Mouse (Mus musculus): ENCODE data around the gene Mical2. TPM values are rescaled to one million over a fixed set of nuclear protein-coding genes. Genes with fewer than 3 reads are reported as not detected.

Gene Mical2
- polyA plus RNA-seq, 1 experiment from 2014 or later = 2.7 TPM

DNA sequence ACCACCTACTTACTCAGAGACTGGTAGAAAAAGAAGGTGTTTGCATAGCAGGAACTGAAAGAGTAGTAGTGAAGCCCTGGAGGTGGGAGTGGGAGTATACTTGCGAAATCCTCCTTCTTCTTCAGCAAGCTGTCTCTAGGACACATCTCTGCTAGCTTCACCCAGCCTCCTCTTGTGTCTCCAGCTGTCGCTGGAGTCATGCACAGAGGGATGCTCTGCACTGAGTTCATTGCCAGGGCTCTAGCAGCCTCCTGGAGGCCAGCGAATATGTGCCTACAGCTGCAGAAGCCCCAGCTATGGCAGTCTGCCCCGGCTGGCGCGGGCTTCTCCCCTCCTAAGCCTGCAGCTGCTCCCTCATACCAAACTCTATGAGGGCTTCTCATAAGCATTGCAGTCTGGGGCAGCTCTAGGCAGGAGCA, 110.6 kb downstream of the Mical2 start:
- H3K36me3 ChIP-seq (replicated peaks; ENCODE audit: insufficient read depth, low read length) = no peaks in the 10 kb centered on the region
- TF ChIP-seq CTCF (IDR thresholded peaks at IDR 0.05; ENCODE audit: low read depth) (no peak), EP300 (IDR thresholded peaks at IDR 0.05; ENCODE audit: low read depth) (no peak)
- no peaks in the 10 kb centered on the region for H3K9me3 ChIP-seq (ENCODE audit: low read length)
- no peak overlapping the region for H3K9ac ChIP-seq (replicated peaks)
- no peaks in the 10 kb centered on the region for H3K27me3 ChIP-seq (ENCODE audit: insufficient read depth, low read length)
- ATAC-seq (no peak), DNase-seq (no peak)
- no peak overlapping the region for H3K4me2 ChIP-seq (ENCODE audit: low read depth, low read length)
- H3K27ac ChIP-seq (ENCODE audit: low read depth) = no peak overlapping the region
- H3K4me3 ChIP-seq (ENCODE audit: low read depth, low read length) = no peak overlapping the region
- 71% methylated on average over 6 of the region's 6 CpGs for WGBS (ENCODE audit: insufficient replicate concordance)
- H3K4me1 ChIP-seq (ENCODE audit: insufficient read depth) = no peaks in the 10 kb centered on the region

DNA sequence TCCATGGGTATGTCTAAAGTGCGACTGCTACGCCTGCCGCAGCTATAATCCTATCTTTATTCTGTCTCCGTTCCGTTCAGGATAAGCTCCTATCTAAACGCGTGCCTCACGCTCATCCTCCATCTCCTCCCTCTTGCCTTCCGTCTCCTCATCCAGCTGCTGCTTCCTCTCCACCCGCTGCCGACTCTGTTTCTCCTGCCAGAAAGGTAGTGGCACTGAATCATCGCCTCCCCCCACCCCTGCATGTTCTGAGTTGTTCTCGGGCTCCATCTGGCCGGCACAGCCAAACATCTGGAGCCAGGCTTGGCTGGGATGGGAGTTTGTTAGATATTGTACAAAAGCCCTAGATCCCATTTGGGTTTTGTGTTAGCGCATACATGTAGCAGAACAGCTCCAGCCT, 111.1 kb downstream of the Mical2 start:
- 77% methylated on average over 15 of the region's 15 CpGs for WGBS (ENCODE audit: insufficient replicate concordance)
- Histone ChIP-seq H3K4me3 (ENCODE audit: low read depth, low read length) (no peak overlapping the region), H3K27me3 (ENCODE audit: insufficient read depth, low read length) (no peaks in the 10 kb centered on the region), H3K27ac (ENCODE audit: low read depth) (no peak overlapping the region), H3K4me1 (ENCODE audit: insufficient read depth) (no peaks in the 10 kb centered on the region), H3K9ac (replicated peaks) (no peak overlapping the region), H3K9me3 (ENCODE audit: low read length) (no peaks in the 10 kb centered on the region), H3K4me2 (ENCODE audit: low read depth, low read length) (no peak overlapping the region), H3K36me3 (replicated peaks; ENCODE audit: insufficient read depth, low read length) (no peaks in the 10 kb centered on the region)
- TF ChIP-seq EP300 (IDR thresholded peaks at IDR 0.05; ENCODE audit: low read depth) (no peak), CTCF (IDR thresholded peaks at IDR 0.05; ENCODE audit: low read depth) (no peak)
- ATAC-seq (no peak), DNase-seq (no peak)

DNA sequence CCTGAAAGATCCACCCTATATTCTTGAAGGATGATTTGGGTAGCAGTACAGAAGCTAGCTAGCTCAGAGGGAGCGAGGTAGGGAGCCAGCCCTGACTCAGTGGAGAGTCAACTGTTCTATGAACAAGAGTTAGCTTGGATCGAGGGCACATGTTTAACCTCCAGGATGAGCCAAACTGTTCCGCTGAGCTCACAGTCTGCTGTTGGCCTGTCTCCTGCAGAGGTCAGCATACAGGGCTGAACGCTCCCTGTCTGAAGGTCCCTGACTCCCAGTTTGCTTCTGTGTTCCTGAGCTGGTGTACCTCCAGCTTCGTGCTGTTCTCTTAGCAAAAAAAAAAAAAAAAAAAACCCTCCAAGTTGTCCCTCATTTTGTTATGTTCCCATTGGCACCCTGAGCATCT, 112.1 kb downstream of the Mical2 start:
- ATAC-seq = no peak
- Histone ChIP-seq H3K4me3 (ENCODE audit: low read depth, low read length) (no peak overlapping the region), H3K9ac (replicated peaks) (no peak overlapping the region), H3K4me2 (ENCODE audit: low read depth, low read length) (no peak overlapping the region), H3K36me3 (replicated peaks; ENCODE audit: insufficient read depth, low read length) (no peaks in the 10 kb centered on the region), H3K4me1 (ENCODE audit: insufficient read depth) (no peaks in the 10 kb centered on the region), H3K9me3 (ENCODE audit: low read length) (no peaks in the 10 kb centered on the region), H3K27ac (ENCODE audit: low read depth) (no peak overlapping the region), H3K27me3 (ENCODE audit: insufficient read depth, low read length) (no peaks in the 10 kb centered on the region)
- no peak for DNase-seq
- WGBS (ENCODE audit: insufficient replicate concordance) = 76% methylated on average over 5 of the region's 5 CpGs
- TF ChIP-seq EP300 (IDR thresholded peaks at IDR 0.05; ENCODE audit: low read depth) = no peak
- TF ChIP-seq CTCF (IDR thresholded peaks at IDR 0.05; ENCODE audit: low read depth) = no peak

DNA sequence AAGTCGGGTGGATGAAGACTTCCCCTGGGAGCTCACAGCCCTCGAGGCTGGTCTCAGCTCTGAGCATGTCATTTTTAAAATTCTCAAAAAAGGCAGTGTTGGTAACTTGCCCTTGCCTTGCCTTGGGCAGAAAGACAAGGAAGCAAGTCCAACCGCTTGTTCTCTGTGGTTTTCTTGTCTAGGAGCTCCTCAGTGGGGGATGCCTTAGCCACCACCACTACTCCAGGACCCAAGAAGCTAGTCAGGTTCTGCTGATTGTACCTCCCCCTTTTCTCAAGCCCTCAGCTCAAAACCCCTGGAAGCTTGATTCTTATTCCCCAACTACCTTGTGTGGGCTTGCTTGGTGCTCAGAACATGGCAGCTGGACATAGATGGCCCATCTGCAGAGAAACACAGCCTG, 115.4 kb downstream of the Mical2 start:
- Histone ChIP-seq H3K9ac (replicated peaks) (no peak overlapping the region), H3K4me1 (ENCODE audit: insufficient read depth) (no peaks in the 10 kb centered on the region), H3K27ac (ENCODE audit: low read depth) (no peak overlapping the region), H3K36me3 (replicated peaks; ENCODE audit: insufficient read depth, low read length) (no peaks in the 10 kb centered on the region), H3K4me2 (ENCODE audit: low read depth, low read length) (no peak overlapping the region), H3K27me3 (ENCODE audit: insufficient read depth, low read length) (no peaks in the 10 kb centered on the region), H3K9me3 (ENCODE audit: low read length) (no peaks in the 10 kb centered on the region), H3K4me3 (ENCODE audit: low read depth, low read length) (no peak overlapping the region)
- DNase-seq (no peak), ATAC-seq (no peak)
- TF ChIP-seq CTCF (IDR thresholded peaks at IDR 0.05; ENCODE audit: low read depth) = no peak
- no peak for TF ChIP-seq EP300 (IDR thresholded peaks at IDR 0.05; ENCODE audit: low read depth)
- 51% methylated on average over 3 of the region's 3 CpGs for WGBS (ENCODE audit: insufficient replicate concordance)

DNA sequence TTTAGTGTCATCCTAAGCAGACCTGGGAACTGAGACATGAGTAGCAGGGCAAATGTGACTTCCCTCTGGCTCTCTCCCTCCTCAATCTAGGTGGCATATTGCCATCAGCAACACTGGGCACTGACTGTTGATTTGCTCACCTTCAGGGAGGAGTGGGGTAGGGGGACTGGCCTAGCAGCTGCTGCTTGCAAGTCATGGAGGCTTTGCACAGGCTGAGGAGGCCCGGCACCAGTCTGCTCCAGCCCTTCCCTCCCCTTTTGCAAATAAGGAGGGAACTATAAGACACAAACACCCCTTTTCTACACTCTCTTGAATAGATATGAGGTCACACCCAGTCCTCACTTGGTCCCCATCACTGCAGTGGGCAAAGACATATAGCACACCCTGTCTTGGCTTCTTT, 120.0 kb downstream of the Mical2 start:
- Histone ChIP-seq H3K27me3 (ENCODE audit: insufficient read depth, low read length) (no peaks in the 10 kb centered on the region), H3K27ac (ENCODE audit: low read depth) (no peak overlapping the region), H3K9ac (replicated peaks) (no peak overlapping the region), H3K4me1 (ENCODE audit: insufficient read depth) (no peaks in the 10 kb centered on the region), H3K4me3 (ENCODE audit: low read depth, low read length) (no peak overlapping the region), H3K4me2 (ENCODE audit: low read depth, low read length) (no peak overlapping the region), H3K9me3 (ENCODE audit: low read length) (no peaks in the 10 kb centered on the region), H3K36me3 (replicated peaks; ENCODE audit: insufficient read depth, low read length) (0 out of 2 replicates have a peak, but pooled peaks cover 4% of the 10 kb centered on the region)
- DNase-seq (no peak), ATAC-seq (no peak)
- TF ChIP-seq EP300 (IDR thresholded peaks at IDR 0.05; ENCODE audit: low read depth) (no peak), CTCF (IDR thresholded peaks at IDR 0.05; ENCODE audit: low read depth) (no peak)
- 63% methylated on average over 1 of the region's 1 CpGs for WGBS (ENCODE audit: insufficient replicate concordance)

DNA sequence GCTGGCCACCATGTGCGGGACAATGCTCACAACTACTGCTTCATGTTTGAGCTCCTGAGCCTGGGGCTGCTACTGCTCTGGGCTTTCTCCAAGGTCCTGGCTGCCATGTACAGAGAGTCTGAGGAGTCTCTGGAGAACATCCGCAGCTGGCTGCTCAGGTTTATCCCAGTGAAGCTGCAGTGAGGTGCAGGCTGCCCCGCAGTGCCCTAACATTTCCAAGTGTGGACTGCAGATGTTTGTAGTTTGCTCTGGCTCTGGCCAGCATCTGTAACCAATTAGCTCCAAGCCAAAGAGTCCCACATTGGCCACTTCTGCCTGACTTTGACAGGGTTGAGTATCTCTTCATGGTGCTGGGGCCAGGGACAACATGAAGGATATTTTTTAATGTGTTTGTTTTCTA, 125.9 kb downstream of the Mical2 start:
- Histone ChIP-seq H3K9me3 (ENCODE audit: low read length) (no peaks in the 10 kb centered on the region), H3K4me2 (ENCODE audit: low read depth, low read length) (no peak overlapping the region), H3K9ac (replicated peaks) (no peak overlapping the region), H3K27ac (ENCODE audit: low read depth) (no peak overlapping the region), H3K36me3 (replicated peaks; ENCODE audit: insufficient read depth, low read length) (peaks cover 14% of the 10 kb centered on the region; the same call in 1 of the 2 replicates), H3K4me1 (ENCODE audit: insufficient read depth) (0 out of 2 replicates have a peak, but pooled peaks cover 2% of the 10 kb centered on the region), H3K27me3 (ENCODE audit: insufficient read depth, low read length) (no peaks in the 10 kb centered on the region), H3K4me3 (ENCODE audit: low read depth, low read length) (no peak overlapping the region)
- no peak for TF ChIP-seq CTCF (IDR thresholded peaks at IDR 0.05; ENCODE audit: low read depth)
- TF ChIP-seq EP300 (IDR thresholded peaks at IDR 0.05; ENCODE audit: low read depth) = no peak
- no peak for ATAC-seq
- no peak for DNase-seq
- WGBS (ENCODE audit: insufficient replicate concordance) = 86% methylated on average over 3 of the region's 3 CpGs

DNA sequence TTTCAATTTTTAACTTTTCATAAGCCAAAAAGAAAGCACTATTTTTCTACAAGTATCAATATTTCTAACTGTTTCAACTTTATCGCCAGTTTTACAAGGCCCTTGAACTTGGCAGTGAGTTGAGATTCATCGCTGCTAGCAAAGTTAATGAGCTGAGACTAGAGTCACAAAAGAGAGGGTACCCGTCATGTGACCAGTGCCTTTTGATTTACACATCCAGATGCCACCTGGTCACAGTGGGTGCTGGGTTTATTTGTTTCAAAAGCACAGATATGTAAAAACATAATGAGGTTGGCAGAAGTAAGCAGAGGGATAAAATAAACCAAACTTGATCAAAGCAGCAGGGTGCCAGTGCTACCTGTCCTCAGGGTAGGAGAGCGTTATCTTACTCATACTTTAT, 126.3 kb downstream of the Mical2 start:
- Histone ChIP-seq H3K4me2 (ENCODE audit: low read depth, low read length) (no peak overlapping the region), H3K4me3 (ENCODE audit: low read depth, low read length) (no peak overlapping the region), H3K27ac (ENCODE audit: low read depth) (no peak overlapping the region), H3K36me3 (replicated peaks; ENCODE audit: insufficient read depth, low read length) (peaks cover 14% of the 10 kb centered on the region; the same call in 1 of the 2 replicates), H3K27me3 (ENCODE audit: insufficient read depth, low read length) (no peaks in the 10 kb centered on the region), H3K4me1 (ENCODE audit: insufficient read depth) (0 out of 2 replicates have a peak, but pooled peaks cover 2% of the 10 kb centered on the region), H3K9ac (replicated peaks) (no peak overlapping the region), H3K9me3 (ENCODE audit: low read length) (no peaks in the 10 kb centered on the region)
- 71% methylated on average over 4 of the region's 4 CpGs for WGBS (ENCODE audit: insufficient replicate concordance)
- TF ChIP-seq CTCF (IDR thresholded peaks at IDR 0.05; ENCODE audit: low read depth) (no peak), EP300 (IDR thresholded peaks at IDR 0.05; ENCODE audit: low read depth) (no peak)
- ATAC-seq (no peak), DNase-seq (no peak)

Measured in liver, postnatal 0 days (tissue).